Mouse (Mus musculus): Measurements from ENCODE around the gene Sart1. TPM values are rescaled to one million over a fixed set of nuclear protein-coding genes. Genes with fewer than 3 reads are reported as not detected.

The Sart1 gene
- polyA plus RNA-seq, 1 experiment, result 86.5 TPM

DNA sequence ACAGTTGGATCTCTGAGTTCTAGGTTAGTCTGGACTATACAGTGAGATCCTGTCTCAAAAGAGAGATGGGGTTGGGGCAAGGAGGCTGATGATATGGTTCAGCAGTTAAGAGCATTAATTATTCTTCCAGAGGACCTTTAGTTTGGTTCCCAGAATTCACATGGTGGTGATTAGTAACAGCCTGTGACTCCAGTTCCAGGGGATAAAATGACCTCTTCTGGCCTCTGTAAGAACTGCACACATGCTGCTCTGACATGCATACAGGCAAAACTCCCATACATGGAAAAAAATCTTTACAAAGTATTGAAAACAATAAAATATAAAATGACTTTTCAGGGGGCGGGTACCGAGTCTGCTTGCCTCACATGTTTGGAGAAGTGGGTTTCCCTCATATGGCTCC is 39.6 kb upstream of the Sart1 start:
- DNase-seq, result peak in 1 of 2 experiments; percentile 45
- Histone ChIP-seq H3K27ac (ENCODE audit: insufficient read depth, low read length) (no peak overlapping the region), H3K27me3 (ENCODE audit: control insufficient read depth, insufficient read depth, low read length) (no peaks in the 10 kb centered on the region), H3K4me1 (ENCODE audit: control insufficient read depth, insufficient read depth, low read length) (peaks cover 40% of the 10 kb centered on the region), H3K4me3 (replicated peaks; ENCODE audit: insufficient read depth, low read depth, low read length) (no peak overlapping the region)
- TF ChIP-seq POLR2A (IDR thresholded peaks at IDR 0.05; ENCODE audit: borderline replicate concordance, insufficient read depth, low read length), result no peak
- TF ChIP-seq CTCF (IDR thresholded peaks at IDR 0.05; ENCODE audit: borderline replicate concordance, insufficient read depth, low read depth, low read length), result peak; percentile 39; the same call in 1 of the 2 replicates
- 95% methylated on average over 2 of the region's 2 CpGs for WGBS

DNA sequence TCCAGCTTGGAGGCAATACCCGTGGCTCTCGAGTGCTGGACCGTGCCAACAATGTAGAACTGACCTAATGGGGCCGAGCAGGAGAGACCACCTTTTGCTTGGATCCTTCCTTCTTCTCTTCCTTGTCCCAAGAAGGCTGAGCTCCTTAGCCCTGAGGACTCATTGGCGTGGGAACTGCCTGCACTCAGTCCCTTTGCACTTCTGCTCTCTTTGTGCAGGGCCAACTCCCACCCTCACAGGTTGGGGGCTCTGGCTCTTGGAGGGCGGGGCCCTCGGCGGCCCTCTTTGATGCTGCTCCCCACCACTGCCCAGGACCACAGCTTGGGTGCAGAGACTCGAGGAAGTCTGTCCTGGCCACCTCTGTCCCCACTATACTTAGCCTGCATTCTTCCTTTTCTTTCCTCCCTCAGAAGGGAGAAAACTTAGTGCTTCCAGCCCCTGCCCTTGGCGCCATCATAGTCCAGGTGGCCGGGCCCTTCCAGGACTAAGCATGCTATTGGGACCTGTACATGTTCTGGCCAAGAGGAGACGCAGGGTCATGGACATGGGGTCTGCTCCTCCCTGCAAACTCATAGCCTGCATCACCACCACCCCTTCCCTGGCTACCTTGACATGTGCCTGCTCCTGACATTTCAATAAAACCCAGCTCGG is 38.3 kb upstream of the Sart1 start:
- H3K27ac ChIP-seq (ENCODE audit: insufficient read depth, low read length), result no peak overlapping the region
- WGBS, result 82% methylated on average over 13 of the region's 13 CpGs
- H3K4me3 ChIP-seq (replicated peaks; ENCODE audit: insufficient read depth, low read depth, low read length), result no peak overlapping the region
- no peaks in the 10 kb centered on the region for H3K27me3 ChIP-seq (ENCODE audit: control insufficient read depth, insufficient read depth, low read length)
- no peak for DNase-seq
- H3K4me1 ChIP-seq (ENCODE audit: control insufficient read depth, insufficient read depth, low read length), result peaks cover 50% of the 10 kb centered on the region
- TF ChIP-seq CTCF (IDR thresholded peaks at IDR 0.05; ENCODE audit: borderline replicate concordance, insufficient read depth, low read depth, low read length) (no peak), POLR2A (IDR thresholded peaks at IDR 0.05; ENCODE audit: borderline replicate concordance, insufficient read depth, low read length) (no peak)

DNA sequence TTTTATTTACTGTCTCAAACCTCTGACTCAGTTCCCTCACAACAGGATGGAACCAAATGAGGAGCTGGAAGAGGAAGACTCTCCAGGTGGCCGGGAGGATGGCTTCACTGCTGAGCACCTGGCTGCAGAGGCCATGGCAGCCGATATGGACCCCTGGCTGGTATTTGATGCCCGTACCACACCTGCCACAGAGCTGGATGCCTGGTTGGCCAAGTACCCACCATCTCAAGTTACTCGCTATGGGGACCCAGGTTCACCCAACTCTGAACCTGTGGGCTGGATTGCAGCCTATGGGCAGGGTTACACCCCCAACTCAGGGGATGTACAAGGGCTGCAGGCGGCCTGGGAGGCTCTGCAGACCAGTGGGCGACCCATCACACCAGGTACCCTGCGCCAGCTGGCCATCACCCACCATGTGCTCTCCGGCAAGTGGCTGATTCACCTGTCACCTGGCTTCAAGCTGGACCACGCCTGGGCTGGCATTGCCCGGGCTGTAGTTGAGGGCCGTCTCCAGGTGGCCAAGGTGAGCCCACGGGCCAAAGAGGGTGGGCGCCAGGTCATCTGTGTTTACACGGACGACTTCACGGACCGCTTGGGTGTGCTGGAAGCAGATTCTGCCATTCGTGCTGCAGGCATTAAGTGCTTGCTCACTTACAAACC is 37.5 kb upstream of the Sart1 start:
- 25% methylated on average over 18 of the region's 18 CpGs for WGBS
- peak in 1 of 2 experiments; percentile 32 for DNase-seq
- Histone ChIP-seq H3K4me3 (replicated peaks; ENCODE audit: insufficient read depth, low read depth, low read length) (peak overlapping the region; percentile 86), H3K27ac (ENCODE audit: insufficient read depth, low read length) (peak overlapping the region; percentile 33; the same call in 1 of the 2 replicates), H3K27me3 (ENCODE audit: control insufficient read depth, insufficient read depth, low read length) (no peaks in the 10 kb centered on the region), H3K4me1 (ENCODE audit: control insufficient read depth, insufficient read depth, low read length) (peaks cover 50% of the 10 kb centered on the region)
- no peak for TF ChIP-seq POLR2A (IDR thresholded peaks at IDR 0.05; ENCODE audit: borderline replicate concordance, insufficient read depth, low read length)
- TF ChIP-seq CTCF (IDR thresholded peaks at IDR 0.05; ENCODE audit: borderline replicate concordance, insufficient read depth, low read depth, low read length), result no peak

DNA sequence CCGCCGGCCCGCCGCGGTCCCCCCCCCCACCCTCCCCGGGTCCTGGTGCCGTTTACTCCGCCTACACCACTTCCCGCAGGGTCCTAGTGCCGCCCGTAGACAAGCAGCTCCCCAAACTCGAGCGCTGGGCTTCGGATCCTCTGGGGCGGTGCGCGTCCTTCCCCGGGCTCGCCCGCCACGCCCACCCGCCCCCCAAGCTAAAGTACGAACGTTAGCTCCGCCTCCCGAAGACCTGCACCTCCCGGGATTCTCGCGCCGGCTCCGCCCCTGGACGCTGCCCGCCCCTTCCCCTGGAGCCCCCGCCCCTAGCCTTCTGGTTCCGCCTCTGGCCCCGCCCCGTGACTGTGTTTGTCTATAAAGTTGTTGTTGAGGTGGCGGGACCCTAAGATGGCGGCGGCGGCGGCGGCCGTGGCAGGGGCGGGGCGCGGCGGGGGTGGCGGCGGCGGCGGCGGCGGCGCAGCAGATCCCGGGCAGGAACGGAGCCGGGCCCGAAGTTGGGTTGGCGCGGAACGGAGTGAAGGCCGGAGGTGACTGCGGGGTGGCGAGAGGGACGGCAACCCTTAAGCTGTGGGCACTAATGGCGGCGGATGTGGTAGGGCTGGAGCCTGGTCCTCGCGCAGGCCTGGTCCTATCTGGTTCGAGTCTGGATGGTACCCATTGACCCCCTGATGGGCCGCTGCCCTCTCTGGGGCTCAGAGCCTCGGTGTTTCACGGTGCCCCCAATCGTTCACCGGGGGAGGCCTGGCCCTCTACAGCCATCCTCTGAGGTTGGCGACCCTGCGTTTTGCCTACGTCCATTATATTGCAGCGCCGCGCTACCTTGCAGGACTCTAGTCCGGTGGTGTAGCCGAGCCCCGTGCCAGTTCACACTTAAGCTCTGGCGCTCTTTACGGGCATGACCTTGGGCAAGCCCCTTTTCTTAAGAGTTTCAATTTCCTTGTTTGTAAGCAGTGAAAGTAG is 36.6 kb upstream of the Sart1 start, which contains the start of the genes Drap1 and AI837181:
Gene Drap1 (minus strand): TSS at position 198 of the 960 bp plus-strand sequence.
Gene AI837181 (plus strand): TSS at position 363 of the 960 bp plus-strand sequence.
- Histone ChIP-seq H3K4me1 (ENCODE audit: control insufficient read depth, insufficient read depth, low read length) (peaks cover 42% of the 10 kb centered on the region), H3K27ac (ENCODE audit: insufficient read depth, low read length) (peak within 1 kb of the TSS; percentile 82), H3K27me3 (ENCODE audit: control insufficient read depth, insufficient read depth, low read length) (no peaks in the 10 kb centered on the region), H3K4me3 (replicated peaks; ENCODE audit: insufficient read depth, low read depth, low read length) (peak within 1 kb of the TSS; percentile 86)
- TF ChIP-seq POLR2A (IDR thresholded peaks at IDR 0.05; ENCODE audit: borderline replicate concordance, insufficient read depth, low read length) (peak; percentile 27; the same call in 1 of the 2 replicates), CTCF (IDR thresholded peaks at IDR 0.05; ENCODE audit: borderline replicate concordance, insufficient read depth, low read depth, low read length) (no peak)
- DNase-seq, result peak; percentile 94
- WGBS, result under 1% methylated on average over 85 of the region's 87 CpGs

DNA sequence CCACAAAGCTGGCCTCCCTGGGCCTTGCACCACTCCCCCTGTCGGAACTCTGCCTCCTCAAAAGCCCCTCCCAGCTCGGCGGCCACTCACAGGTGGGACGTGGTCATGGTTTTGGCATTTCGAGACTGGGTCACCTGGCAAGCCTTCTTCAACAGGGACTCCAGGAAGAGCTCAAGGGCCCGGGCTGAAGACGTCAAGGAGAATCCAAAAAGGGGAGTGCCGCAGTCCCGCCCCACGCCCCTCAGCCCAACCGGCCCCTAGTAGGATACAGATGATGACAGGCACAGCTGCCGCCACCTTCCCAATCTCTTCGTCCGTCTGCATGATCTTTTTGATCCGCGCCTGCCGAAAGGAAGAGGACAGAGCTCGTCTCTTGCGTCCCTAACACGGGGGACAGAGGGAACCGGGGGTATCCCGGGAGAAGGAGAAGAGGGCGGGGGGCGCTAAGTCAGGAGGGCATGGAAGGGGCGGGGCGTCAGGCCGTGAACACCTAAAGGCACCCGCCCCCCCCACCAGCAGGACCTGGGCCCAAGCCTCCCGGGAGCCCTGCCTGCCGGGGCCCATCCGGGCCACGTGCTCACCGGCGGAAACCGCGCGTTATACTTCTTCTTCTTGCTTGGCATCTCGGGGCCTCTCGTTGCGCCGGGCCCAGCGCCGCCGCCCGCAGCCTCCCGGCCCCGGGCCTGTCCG is 35.7 kb upstream of the Sart1 start:
- TF ChIP-seq POLR2A (IDR thresholded peaks at IDR 0.05; ENCODE audit: borderline replicate concordance, insufficient read depth, low read length) (no peak), CTCF (IDR thresholded peaks at IDR 0.05; ENCODE audit: borderline replicate concordance, insufficient read depth, low read depth, low read length) (no peak)
- 1% methylated on average over 41 of the region's 48 CpGs for WGBS

DNA sequence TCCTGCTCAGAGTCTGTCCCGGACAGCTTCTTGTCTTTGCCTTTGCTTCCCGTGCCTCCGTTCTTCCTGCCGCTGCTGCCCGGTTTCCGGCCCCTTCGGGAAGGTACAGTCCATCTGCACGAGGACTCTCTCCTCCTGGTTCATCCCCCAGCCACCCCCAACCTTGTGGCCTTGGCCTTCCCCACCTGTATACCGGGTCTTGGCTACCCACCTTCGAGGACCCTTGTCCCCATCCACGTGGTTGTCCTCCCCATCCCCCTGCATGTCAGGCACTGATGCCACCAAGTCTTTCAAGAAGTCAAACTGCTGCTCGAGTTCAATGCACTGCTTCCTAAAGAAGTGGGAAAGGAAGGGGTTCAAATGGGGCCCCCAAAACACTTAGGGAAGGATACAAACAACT is 35.1 kb upstream of the Sart1 start:
- H3K4me1 ChIP-seq (ENCODE audit: control insufficient read depth, insufficient read depth, low read length), result peaks cover 33% of the 10 kb centered on the region
- DNase-seq, result peak in 1 of 2 experiments; percentile 37
- H3K27me3 ChIP-seq (ENCODE audit: control insufficient read depth, insufficient read depth, low read length), result no peaks in the 10 kb centered on the region
- WGBS, result 43% methylated on average over 12 of the region's 12 CpGs
- peak overlapping the region; percentile 86 for H3K4me3 ChIP-seq (replicated peaks; ENCODE audit: insufficient read depth, low read depth, low read length)
- no peak for TF ChIP-seq POLR2A (IDR thresholded peaks at IDR 0.05; ENCODE audit: borderline replicate concordance, insufficient read depth, low read length)
- no peak for TF ChIP-seq CTCF (IDR thresholded peaks at IDR 0.05; ENCODE audit: borderline replicate concordance, insufficient read depth, low read depth, low read length)
- peak overlapping the region; percentile 20; the same call in 1 of the 2 replicates for H3K27ac ChIP-seq (ENCODE audit: insufficient read depth, low read length)

More for the DNA sequence above, 35.7 kb upstream of the Sart1 start:
- Histone ChIP-seq H3K27me3 (ENCODE audit: control insufficient read depth, insufficient read depth, low read length) (no peaks in the 10 kb centered on the region), H3K4me1 (ENCODE audit: control insufficient read depth, insufficient read depth, low read length) (peaks cover 34% of the 10 kb centered on the region), H3K4me3 (replicated peaks; ENCODE audit: insufficient read depth, low read depth, low read length) (peak overlapping the region; percentile 86), H3K27ac (ENCODE audit: insufficient read depth, low read length) (peak overlapping the region; percentile 82)
- peak in 1 of 2 experiments; percentile 55 for DNase-seq

All from cerebellum, adult 2 months (tissue).